Mouse (Mus musculus): ENCODE measurements around the gene Gabpb2.

Gabpb2 gene

GRCm38 (mm10) chr3:95217255-95218134, at the start of gene Gabpb2:
Gabpb2 (minus strand) TSS chr3:95217916.
- DNase-seq = peak; percentile 93 to 96

- DNase-seq = no peak
Observed at GRCm38 (mm10) chr3:95266052-95266451, 48.3 kb upstream of the Gabpb2 start.

- DNase-seq = no peak
Observed at GRCm38 (mm10) chr3:95264724-95265123, 47.0 kb upstream of the Gabpb2 start.

GRCm38 (mm10) chr3:95263089-95263739, 45.5 kb upstream of the Gabpb2 start:
- peak; percentile 67 for DNase-seq

GRCm38 (mm10) chr3:95261975-95262374, 44.3 kb upstream of the Gabpb2 start:
- DNase-seq = no peak

- DNase-seq = no peak
Observed at GRCm38 (mm10) chr3:95256931-95257330, 39.2 kb upstream of the Gabpb2 start.

- no peak for DNase-seq
Observed at GRCm38 (mm10) chr3:95250783-95251424, 33.2 kb upstream of the Gabpb2 start, which contains the start of gene Bnipl. Bnipl (minus strand) TSS chr3:95251193.

- peak; percentile 83 to 89 for DNase-seq
Observed at GRCm38 (mm10) chr3:95250361-95250760, 32.6 kb upstream of the Gabpb2 start.

GRCm38 (mm10) chr3:95247660-95248336, 30.1 kb upstream of the Gabpb2 start:
- no peak for DNase-seq

- DNase-seq = peak; percentile 54 to 55
Observed at GRCm38 (mm10) chr3:95246465-95247231, 28.9 kb upstream of the Gabpb2 start.

GRCm38 (mm10) chr3:95243086-95243485, 25.4 kb upstream of the Gabpb2 start:
- DNase-seq = no peak

GRCm38 (mm10) chr3:95241498-95241897, 23.8 kb upstream of the Gabpb2 start, which contains the start of gene Gm128:
Gm128 (minus strand) TSS chr3:95241598.
- no peak for DNase-seq

- no peak for DNase-seq
Observed at GRCm38 (mm10) chr3:95240900-95241299, 23.2 kb upstream of the Gabpb2 start.

- no peak for DNase-seq
Observed at GRCm38 (mm10) chr3:95239971-95240370, 22.3 kb upstream of the Gabpb2 start.

- DNase-seq = no peak
Observed at GRCm38 (mm10) chr3:95239022-95239421, 21.3 kb upstream of the Gabpb2 start.

- no peak for DNase-seq
Observed at GRCm38 (mm10) chr3:95237541-95238099, 19.9 kb upstream of the Gabpb2 start.

- no peak for DNase-seq
Observed at GRCm38 (mm10) chr3:95235386-95236301, 17.9 kb upstream of the Gabpb2 start.

- DNase-seq = no peak
Observed at GRCm38 (mm10) chr3:95233303-95233980, 15.7 kb upstream of the Gabpb2 start.

- no peak for DNase-seq
Observed at GRCm38 (mm10) chr3:95232771-95233170, 15.1 kb upstream of the Gabpb2 start.
